Mouse (Mus musculus) midbrain, embryonic 13.5 days (tissue): ENCODE measurements around the gene Ms4a4a. TPM values are rescaled to one million over a fixed set of nuclear protein-coding genes. Genes with fewer than 3 reads are reported as not detected.

Experiments used
- polyA plus RNA-seq: library from polyadenylated mRNA; unstranded; fragments of >200 nt; fragmentation: Nextera tagmentation; extraction: Ambion mirVana; gene quantifications from 2 replicates; pipeline ENCODE4 v1.2.1, GENCODE M21; 2015

Ms4a4a gene
- polyA plus RNA-seq, 1 experiment from 2014 or later: 2.1 TPM

Other genes with a start within 250 kb of the Ms4a4a start
- gene 1700017D01Rik, start 244.6 kb upstream of the Ms4a4a start, polyA plus RNA-seq: not detected in 2 replicates
- not detected in 2 replicates for gene 1700025F22Rik, start 210.2 kb upstream of the Ms4a4a start, polyA plus RNA-seq
- not detected in 2 replicates for gene Ms4a13, start 178.8 kb upstream of the Ms4a4a start, polyA plus RNA-seq
- not detected in 2 replicates for gene Ms4a12, start 143.1 kb upstream of the Ms4a4a start, polyA plus RNA-seq
- not detected in 2 replicates for gene Ms4a1, start 109.3 kb upstream of the Ms4a4a start, polyA plus RNA-seq
- gene Ms4a5, start 91.7 kb upstream of the Ms4a4a start, polyA plus RNA-seq: not detected in 2 replicates
- not detected in 2 replicates for gene Ms4a14, start 61.1 kb upstream of the Ms4a4a start, polyA plus RNA-seq
- gene Ms4a7, start 39.4 kb upstream of the Ms4a4a start, polyA plus RNA-seq: 2.6 and 3.6 TPM in 2 replicates
- gene Ms4a4c, start 29.2 kb downstream of the Ms4a4a start, polyA plus RNA-seq: not detected in 2 replicates
- not detected in 2 replicates for gene Ms4a4b, start 68.0 kb downstream of the Ms4a4a start, polyA plus RNA-seq
- gene Ms4a6c, start 93.8 kb downstream of the Ms4a4a start, polyA plus RNA-seq: 1.9 and 2.0 TPM in 2 replicates
- not detected in 2 replicates for gene Gm8369, start 110.4 kb downstream of the Ms4a4a start, polyA plus RNA-seq
- 2.5 and 3.1 TPM in 2 replicates for gene Ms4a6b, start 141.0 kb downstream of the Ms4a4a start, polyA plus RNA-seq
- not detected in 2 replicates for gene Ms4a4d, start 161.3 kb downstream of the Ms4a4a start, polyA plus RNA-seq
- gene Ms4a6d, start 229.3 kb downstream of the Ms4a4a start, polyA plus RNA-seq: 2.0 and 2.3 TPM in 2 replicates
- not detected in 2 replicates for gene Ms4a2, start 248.2 kb downstream of the Ms4a4a start, polyA plus RNA-seq